Mouse (Mus musculus) heart, postnatal 4 days (tissue): Measurements from ENCODE around the gene Tmem269. TPM values are rescaled to one million over a fixed set of nuclear protein-coding genes. Genes with fewer than 3 reads are reported as not detected.

Experiments
- DNase-seq: peaks from one replicate; pipeline ENCODE4 v3.0.0; 2021
- total RNA-seq, 2 experiments: library from RNA; stranded (reverse); gene quantifications; 2 replicates each; pipeline ENCODE4 v1.2.3; 2021

Tmem269 gene
- total RNA-seq, 2 experiments from 2014 or later: not detected

DNA sequence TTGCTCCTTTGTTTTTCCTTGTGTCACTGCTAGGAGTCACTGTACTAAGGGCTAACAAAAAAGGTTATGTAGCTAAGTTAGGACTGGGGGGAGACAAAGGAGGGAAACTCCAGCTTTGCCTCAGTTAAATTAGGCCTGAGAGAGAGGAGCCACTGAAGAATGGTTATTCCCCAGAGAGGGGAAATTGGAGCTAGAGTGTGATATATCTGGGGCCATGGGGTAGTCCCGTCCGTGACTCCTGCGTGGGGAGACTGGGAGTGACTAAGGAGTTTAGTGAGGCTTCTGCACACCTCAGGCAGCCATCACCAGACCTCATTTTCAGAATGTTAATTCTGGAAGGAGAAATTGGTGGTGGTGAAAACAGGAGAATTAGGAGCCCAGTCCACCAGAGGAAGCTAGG is 16.3 kb upstream of the Tmem269 start:
- DNase-seq: no peak

DNA sequence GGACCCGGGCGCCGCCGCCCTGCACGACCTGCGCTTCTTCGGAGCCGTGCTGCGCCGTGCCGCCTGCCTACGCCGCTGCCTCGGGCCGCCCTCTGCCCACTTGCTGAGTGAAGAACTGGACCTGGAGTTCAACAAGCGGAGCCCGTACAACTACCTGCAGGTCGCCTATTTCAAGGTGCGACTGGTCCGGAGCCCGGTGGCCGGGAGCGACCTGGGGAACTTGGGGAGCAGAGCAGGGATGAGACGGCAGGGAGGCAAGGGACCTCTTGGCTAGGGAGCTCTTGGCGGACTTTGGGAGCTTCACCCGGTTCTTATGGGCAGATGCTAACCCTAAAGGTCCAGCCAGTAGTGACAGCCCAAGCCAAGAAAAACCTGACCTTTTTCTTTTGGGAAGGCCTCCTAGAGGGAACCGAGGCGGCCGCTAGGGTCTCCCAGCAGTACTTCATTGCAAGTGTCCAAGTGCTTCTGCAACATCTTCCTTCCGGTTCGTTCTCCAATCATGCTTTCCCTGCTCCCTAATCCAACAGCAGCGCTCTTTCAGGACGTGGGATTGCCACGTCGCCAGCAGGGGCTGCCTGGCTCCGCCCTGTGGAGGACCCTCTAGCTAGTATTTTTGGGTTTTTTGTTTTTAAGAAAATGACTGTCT is 15.4 kb upstream of the Tmem269 start:
- DNase-seq: peak; percentile 59

- peak; percentile 99 for DNase-seq
Observed at GRCm38 (mm10) chr4:119232410-119233255, 14.6 kb upstream of the Tmem269 start, which contains the start of the genes AU022252 and P3h1. Gene AU022252 (minus strand): TSS chr4:119232712. Gene P3h1 (plus strand): TSS chr4:119232915.

DNA sequence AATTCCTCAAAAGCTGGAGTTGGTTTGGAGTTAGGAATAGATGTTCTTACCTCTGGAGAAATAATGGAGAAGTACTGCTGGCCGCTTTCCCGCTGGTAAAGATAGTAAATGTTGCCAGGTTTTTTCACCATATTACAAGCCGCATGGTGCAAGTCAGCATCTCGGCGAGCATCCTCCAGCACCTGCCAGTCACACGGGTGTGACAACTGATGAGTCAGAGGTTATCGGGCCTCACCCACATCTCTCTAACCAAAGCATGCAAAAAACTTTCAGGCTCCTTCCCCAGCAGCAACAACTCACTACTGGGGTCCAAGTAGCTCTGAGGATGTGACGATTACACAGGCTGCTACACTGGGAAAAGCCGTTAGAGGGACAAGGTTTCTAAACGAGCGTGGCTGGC is 8.7 kb upstream of the Tmem269 start:
- DNase-seq: no peak

- no peak for DNase-seq
Observed at GRCm38 (mm10) chr4:119225719-119226118, 7.7 kb upstream of the Tmem269 start.

- no peak for DNase-seq
Observed at GRCm38 (mm10) chr4:119224534-119224933, 6.5 kb upstream of the Tmem269 start.

DNA sequence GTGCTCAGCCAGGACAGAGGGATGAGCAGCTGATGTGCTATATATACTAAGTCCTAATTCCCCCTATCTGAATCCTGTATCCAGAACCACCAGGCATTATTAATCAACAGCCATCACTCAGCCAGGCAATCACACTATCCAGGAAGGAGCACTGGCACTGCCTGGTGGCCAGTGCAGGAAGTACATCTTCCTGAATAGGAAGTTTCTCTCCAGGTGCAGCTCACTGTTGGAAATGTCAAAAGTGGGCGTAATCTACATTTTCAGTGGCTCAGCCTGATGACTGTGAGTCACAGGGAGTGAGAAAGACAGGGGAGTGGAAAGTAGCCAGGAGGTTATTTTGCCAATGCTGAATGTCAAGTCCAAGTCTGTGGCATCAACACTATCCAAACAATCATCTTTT is 5.7 kb upstream of the Tmem269 start:
- DNase-seq: peak; percentile 33

- DNase-seq: no peak
Observed at GRCm38 (mm10) chr4:119216667-119217066, 1.4 kb downstream of the Tmem269 start.

GRCm38 (mm10) chr4:119204672-119205071 is 13.3 kb downstream of the Tmem269 start:
- peak; percentile 74 for DNase-seq

DNA sequence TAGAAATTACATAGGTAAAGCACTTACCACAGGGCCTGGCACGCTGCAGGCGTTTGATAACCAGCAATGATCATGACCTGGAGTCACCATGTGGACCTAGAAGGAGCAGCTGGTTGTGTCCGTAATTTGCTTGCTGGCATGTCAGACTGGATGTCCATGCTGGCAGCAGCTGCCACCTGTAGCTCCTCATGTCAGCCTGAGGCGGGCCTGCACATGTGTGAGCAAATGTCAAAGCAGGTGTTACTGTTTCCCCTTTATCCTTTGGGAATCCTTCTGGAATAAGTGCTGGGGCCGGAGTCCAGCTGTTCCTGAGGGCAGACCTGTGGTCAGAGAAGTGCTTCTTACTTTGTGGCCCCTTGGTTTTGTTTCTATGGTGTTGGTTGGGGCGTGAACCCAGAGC is 19.9 kb downstream of the Tmem269 start:
- DNase-seq: no peak

DNA sequence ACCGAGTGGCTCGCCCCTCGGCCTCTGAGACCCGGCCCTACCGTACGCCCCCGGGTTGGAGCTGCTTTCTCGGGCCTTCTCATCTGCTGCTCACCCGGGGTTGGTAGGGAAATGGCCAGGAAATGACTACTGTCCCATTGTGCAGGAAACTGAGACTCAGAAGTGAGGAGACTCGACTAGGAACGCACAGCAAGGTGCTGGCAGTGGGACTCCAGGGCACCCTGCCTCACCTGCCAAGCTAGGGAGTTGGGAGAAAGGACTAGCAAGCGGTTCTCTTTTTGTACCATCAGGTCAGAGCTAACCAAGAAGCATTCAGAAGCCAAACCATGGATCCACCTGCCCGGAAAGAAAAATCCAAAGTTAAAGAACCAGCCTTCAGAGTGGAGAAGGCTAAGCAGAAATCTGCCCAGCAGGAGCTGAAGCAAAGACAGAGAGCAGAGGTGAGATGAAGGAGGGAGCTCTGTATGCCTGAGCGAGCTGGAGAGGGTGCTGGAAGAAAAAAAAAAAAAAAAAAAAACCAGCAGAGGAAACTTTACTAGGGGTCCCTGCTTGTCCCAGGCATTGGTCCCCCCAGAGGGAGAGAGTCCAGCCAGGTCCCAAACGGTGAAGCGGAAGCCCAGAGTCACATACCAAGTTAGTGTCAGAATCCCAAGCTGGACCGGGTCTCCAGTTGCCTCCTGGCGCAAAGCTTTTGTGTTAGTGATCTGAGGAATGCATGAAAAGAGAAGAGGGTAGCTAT is 22.3 kb downstream of the Tmem269 start:
- no peak for DNase-seq

GRCm38 (mm10) chr4:119194909-119195581 is 23.0 kb downstream of the Tmem269 start, which contains the start of gene Svbp:
Gene Svbp (plus strand): TSS chr4:119195306.
- DNase-seq: peak; percentile 93

DNA sequence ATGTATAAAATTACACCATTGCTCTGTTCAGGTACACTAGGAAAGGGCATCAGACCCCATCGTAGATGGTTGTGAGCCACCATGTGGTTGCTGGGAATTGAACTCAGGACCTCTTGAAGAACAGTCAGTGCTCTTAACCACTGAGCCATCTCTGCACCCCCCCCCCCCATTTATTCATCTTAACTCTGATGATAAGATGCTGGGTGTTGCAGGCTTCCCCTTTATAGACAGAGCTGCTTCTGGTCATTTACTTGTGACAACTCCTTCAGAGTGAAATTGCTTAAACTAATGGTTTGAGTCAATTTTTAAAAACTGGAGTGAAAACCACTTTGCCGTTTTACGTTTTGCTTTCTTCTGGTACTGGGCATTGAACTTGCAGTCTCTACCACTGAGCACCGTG is 25.3 kb downstream of the Tmem269 start:
- no peak for DNase-seq

DNA sequence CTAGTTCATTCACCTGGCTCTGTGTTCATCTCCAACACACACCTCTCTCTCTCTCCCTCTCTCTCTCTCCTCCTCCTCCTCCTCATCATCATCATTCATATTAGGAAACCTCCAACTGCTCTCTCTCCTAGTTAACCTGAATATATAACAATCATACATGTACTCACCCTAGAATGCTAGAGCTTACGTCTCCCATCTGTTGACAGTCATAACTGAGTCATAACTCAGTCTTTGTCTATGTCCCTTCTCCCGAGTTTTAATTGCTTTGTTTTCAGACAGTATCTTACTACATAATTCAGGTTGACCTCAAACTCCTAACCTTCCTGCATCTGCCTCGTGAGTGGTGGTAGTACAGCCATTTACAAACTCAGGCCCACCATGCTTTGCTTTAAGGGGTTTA is 26.7 kb downstream of the Tmem269 start:
- no peak for DNase-seq

- DNase-seq: no peak
Observed at GRCm38 (mm10) chr4:119190618-119191017, 27.4 kb downstream of the Tmem269 start.

DNA sequence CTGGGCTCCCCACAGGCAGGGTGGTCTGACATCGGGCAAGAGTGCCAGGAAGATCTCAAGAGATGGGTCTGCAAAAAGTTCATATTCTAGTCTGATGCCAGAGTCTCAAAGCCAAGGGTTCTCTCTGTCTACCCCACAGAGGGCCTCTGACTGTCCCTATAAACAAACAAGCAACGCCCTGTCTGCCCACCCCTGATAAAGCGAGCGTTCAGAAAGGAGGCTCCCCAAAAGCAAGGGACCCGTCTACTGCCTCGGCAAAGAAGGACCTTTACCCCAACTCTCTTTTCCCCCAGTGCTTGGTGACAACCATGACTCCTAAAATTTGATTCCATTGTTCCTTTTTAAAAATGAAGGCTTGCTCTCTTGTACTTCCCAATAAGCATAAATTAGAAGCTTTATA is 28.2 kb downstream of the Tmem269 start, which contains the start of gene Ermap:
Gene Ermap (minus strand): TSS at position 148 of the 400 bp plus-strand sequence.
- DNase-seq: no peak

- DNase-seq: no peak
Observed at GRCm38 (mm10) chr4:119189392-119189791, 28.6 kb downstream of the Tmem269 start.

DNA sequence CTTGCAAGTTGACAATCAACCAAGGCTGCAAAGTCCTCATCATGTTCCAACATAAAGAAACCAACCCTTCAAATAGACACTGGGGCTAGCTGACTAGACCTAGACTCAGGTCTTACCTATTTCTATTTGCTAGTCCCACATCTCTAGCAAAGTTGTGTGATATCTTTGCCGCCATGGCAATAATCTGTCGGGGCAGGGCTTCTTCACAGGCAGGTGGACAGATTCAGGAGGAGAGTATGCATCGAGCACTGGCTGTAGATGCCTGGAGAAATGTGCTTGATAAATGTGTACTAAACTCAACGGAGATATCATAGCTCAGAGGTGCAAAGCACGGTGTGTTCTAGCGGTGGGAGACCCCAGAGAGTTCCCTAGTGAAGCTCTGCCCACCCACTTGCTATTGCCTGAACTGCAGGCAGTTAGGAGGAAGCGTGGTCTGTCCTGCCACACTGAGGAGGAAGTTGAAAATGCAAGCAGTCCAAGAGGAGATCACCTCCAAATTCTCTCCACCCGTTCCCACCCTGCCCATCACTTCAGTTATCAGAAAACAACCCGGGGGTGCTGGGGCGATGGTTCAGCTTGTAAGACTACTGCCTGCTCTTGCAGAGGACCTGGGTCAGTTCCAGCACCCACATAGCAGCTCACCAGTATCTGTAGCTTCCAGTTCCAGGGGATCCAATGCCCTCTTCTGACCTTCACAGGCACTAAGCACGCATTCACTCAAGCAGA is 29.8 kb downstream of the Tmem269 start:
- peak; percentile 24 for DNase-seq

GRCm38 (mm10) chr4:119185771-119186170 is 32.2 kb downstream of the Tmem269 start:
- no peak for DNase-seq

- no peak for DNase-seq
Observed at GRCm38 (mm10) chr4:119183525-119183924, 34.5 kb downstream of the Tmem269 start.

DNA sequence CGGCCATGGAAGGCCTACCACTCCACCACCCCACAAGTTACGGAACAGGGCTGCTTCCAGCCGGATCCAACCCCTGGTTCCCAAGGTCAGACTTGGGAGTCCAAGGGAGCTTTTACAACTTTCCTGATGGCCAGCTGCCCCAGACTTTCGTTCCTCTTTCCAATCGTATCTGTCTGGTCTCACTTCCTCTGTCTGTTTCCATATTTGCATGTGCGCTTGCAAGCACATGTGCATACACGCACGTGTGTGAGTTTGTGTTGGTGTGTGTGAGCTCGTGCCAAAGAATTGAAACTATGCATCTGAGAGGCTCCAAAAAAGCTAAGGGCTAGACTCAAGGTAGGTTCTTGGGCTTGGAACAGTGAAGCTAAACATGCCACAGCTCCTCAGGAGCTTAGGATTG is 36.6 kb downstream of the Tmem269 start:
- DNase-seq: no peak
